Mouse (Mus musculus): Measurements from ENCODE around the gene Pkn1. TPM values are rescaled to one million over a fixed set of nuclear protein-coding genes. Genes with fewer than 3 reads are reported as not detected.

Pkn1 gene
- polyA plus RNA-seq, 1 experiment from 2014 or later: 23.3 TPM

DNA sequence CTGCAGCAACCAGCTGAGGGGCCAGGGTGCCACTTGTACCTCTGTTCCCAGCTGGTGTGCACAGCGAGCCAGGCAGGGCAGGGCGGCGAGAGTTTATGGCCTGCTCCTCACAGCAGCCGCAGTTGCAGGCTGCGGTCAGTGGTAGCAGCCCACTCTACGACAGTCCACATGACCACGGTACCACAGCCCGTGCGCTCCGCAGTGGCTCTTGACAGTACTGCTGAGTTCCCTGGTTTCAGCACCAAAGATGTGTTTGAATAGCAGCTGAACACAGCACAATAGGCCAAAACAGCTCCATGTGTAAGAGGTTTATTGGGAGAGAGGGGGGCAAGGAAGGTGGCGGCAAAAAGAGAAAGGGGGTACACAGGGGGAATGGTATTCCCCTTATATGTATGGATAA lies 51.5 kb downstream of the Pkn1 start:
- ATAC-seq (replicated peaks; ENCODE audit: low FRiP score): no peak
- H3K27me3 ChIP-seq (replicated peaks; ENCODE audit: control insufficient read depth, insufficient read depth, low read length): no peaks in the 10 kb centered on the region; the same call in 1 of the 2 replicates
- no peaks in the 10 kb centered on the region for H3K9me3 ChIP-seq (ENCODE audit: control insufficient read depth, low read length)
- DNase-seq (ENCODE audit: low spot score): no peak
- H3K36me3 ChIP-seq (ENCODE audit: control insufficient read depth, insufficient read depth, low read length): no peaks in the 10 kb centered on the region
- no peak overlapping the region for H3K4me3 ChIP-seq (ENCODE audit: low read depth, low read length)
- 94% methylated on average over 11 of the region's 11 CpGs for WGBS
- no peak overlapping the region for H3K9ac ChIP-seq (ENCODE audit: low read depth, low read length)
- no peak overlapping the region for H3K27ac ChIP-seq (ENCODE audit: low read depth, low read length)
- no peaks in the 10 kb centered on the region for H3K4me1 ChIP-seq (replicated peaks; ENCODE audit: control insufficient read depth, insufficient read depth, low read length)
- H3K4me2 ChIP-seq: no peak overlapping the region

DNA sequence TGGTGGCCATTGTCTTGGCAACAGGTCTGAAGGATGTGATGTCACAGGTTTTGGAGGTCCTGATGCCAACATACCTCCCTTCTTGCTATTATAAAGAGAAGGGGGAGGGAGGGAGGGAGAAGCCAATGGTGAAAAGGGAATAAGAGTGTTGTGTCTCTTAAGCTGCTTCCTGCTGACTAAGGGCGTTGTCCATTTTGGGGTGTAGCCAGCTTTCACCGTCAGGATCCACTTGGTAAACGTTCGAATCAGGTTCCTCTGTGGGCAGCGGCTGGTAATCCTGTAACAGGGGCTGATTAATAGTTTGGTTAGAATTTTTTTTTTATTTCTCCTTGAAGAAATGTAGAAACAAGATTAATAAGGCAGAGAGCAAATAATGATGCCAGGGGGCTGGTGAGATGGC lies 59.3 kb downstream of the Pkn1 start:
- Histone ChIP-seq H3K9ac (ENCODE audit: low read depth, low read length) (no peak overlapping the region), H3K4me3 (ENCODE audit: low read depth, low read length) (no peak overlapping the region), H3K9me3 (ENCODE audit: control insufficient read depth, low read length) (no peaks in the 10 kb centered on the region), H3K36me3 (ENCODE audit: control insufficient read depth, insufficient read depth, low read length) (no peaks in the 10 kb centered on the region), H3K4me2 (no peak overlapping the region), H3K4me1 (replicated peaks; ENCODE audit: control insufficient read depth, insufficient read depth, low read length) (no peaks in the 10 kb centered on the region), H3K27me3 (replicated peaks; ENCODE audit: control insufficient read depth, insufficient read depth, low read length) (no peaks in the 10 kb centered on the region; the same call in 1 of the 2 replicates), H3K27ac (ENCODE audit: low read depth, low read length) (no peak overlapping the region)
- ATAC-seq (replicated peaks; ENCODE audit: low FRiP score) (no peak), DNase-seq (ENCODE audit: low spot score) (no peak)
- 61% methylated on average over 5 of the region's 5 CpGs for WGBS

DNA sequence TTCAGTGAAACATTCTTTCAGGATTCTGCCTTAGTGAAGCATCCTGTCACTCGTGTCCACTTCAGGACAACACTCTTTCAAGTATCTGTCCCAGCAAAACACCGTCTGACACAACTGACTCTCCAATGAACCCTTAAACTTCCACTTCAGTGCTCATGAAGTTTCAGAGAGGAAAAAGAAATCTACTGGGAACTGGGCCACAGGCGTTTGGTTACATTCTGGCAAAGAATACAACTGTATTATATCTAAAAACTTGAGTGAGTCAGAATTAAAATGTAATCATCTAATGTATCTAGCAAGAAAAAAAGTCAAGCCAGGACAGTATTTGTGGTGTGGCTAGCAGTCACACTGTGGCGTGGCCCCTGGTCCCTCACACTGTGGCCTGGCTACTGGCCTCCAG lies 60.1 kb downstream of the Pkn1 start:
- no peaks in the 10 kb centered on the region for H3K36me3 ChIP-seq (ENCODE audit: control insufficient read depth, insufficient read depth, low read length)
- ATAC-seq (replicated peaks; ENCODE audit: low FRiP score) (no peak), DNase-seq (ENCODE audit: low spot score) (no peak)
- H3K27ac ChIP-seq (ENCODE audit: low read depth, low read length): no peak overlapping the region
- no peaks in the 10 kb centered on the region for H3K9me3 ChIP-seq (ENCODE audit: control insufficient read depth, low read length)
- no peak overlapping the region for H3K4me2 ChIP-seq
- 68% methylated on average over 4 of the region's 4 CpGs for WGBS
- no peaks in the 10 kb centered on the region; the same call in 1 of the 2 replicates for H3K27me3 ChIP-seq (replicated peaks; ENCODE audit: control insufficient read depth, insufficient read depth, low read length)
- no peak overlapping the region for H3K9ac ChIP-seq (ENCODE audit: low read depth, low read length)
- no peak overlapping the region for H3K4me3 ChIP-seq (ENCODE audit: low read depth, low read length)
- H3K4me1 ChIP-seq (replicated peaks; ENCODE audit: control insufficient read depth, insufficient read depth, low read length): no peaks in the 10 kb centered on the region

DNA sequence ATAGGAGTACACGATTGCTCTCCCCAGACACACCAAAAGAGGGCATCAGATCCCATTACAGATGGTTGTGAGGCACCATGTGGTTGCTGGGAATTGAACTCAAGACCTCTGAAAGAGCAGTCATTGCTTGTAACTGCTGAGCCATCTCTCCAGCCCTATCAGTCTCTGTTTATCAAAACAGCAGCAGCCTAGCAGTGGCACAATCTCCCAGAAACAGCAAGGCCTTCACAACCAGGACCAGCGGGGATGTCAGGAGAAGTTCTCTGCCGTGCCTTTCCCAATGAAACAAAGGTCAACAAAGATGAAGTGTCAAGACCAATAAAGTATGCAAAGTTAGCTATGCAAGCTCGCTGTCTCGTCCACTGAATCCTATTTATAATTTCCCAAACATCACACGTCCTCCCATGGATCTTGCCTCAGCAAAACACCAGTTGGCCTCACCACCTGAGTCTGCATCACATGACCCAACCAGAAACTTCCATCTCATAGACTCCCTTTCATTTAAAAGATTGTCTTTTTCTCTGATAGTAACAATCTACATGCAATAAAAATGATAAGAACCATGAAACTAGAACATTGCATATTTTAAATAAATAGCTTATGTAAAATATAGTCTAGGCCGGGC lies 66.8 kb downstream of the Pkn1 start:
- H3K27ac ChIP-seq (ENCODE audit: low read depth, low read length): no peak overlapping the region

DNA sequence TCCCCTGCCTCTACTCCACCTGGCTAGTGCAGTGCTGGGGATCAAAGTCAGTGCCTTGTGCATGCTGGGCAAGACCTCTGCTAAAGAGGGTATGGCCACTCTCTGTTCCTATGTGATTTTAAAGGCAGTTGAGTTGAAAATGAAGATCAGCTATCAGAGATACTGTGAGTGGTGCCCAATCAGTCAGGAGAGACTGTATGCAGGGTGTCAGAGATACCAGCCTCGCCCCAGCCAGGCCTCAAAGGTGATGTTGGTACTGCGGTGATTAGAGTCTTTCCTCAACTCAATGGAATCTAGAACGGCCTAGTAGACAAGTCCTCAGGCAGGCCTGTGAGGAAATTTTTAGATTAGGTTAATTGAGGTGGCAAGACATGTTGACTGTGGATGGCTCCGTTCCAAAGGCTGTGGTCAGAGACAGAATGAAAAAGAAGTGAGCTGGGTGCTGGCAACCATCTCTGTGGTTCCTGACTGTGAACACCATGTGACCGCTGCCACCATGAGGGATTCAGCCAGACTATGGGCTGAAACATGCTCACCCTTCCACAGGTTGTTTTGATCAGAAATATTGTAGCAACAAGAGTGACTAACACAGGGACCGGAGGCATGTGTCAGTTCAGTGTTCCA lies 73.2 kb downstream of the Pkn1 start:
- H3K9ac ChIP-seq (ENCODE audit: low read depth, low read length): no peak overlapping the region
- H3K27me3 ChIP-seq (replicated peaks; ENCODE audit: control insufficient read depth, insufficient read depth, low read length): no peaks in the 10 kb centered on the region
- H3K9me3 ChIP-seq (ENCODE audit: control insufficient read depth, low read length): no peaks in the 10 kb centered on the region
- H3K4me2 ChIP-seq: no peak overlapping the region
- no peak overlapping the region for H3K4me3 ChIP-seq (ENCODE audit: low read depth, low read length)
- WGBS: 77% methylated on average over 6 of the region's 6 CpGs
- DNase-seq (ENCODE audit: low spot score) (no peak), ATAC-seq (replicated peaks; ENCODE audit: low FRiP score) (peak; percentile 74)
- peaks cover 23% of the 10 kb centered on the region for H3K4me1 ChIP-seq (replicated peaks; ENCODE audit: control insufficient read depth, insufficient read depth, low read length)
- H3K36me3 ChIP-seq (ENCODE audit: control insufficient read depth, insufficient read depth, low read length): no peaks in the 10 kb centered on the region
- H3K27ac ChIP-seq (ENCODE audit: low read depth, low read length): no peak overlapping the region

More for the DNA sequence above, 66.8 kb downstream of the Pkn1 start:
- DNase-seq (ENCODE audit: low spot score): no peak
- H3K9ac ChIP-seq (ENCODE audit: low read depth, low read length): no peak overlapping the region
- no peaks in the 10 kb centered on the region for H3K36me3 ChIP-seq (ENCODE audit: control insufficient read depth, insufficient read depth, low read length)
- H3K4me2 ChIP-seq: no peak overlapping the region
- H3K4me3 ChIP-seq (ENCODE audit: low read depth, low read length): no peak overlapping the region
- 72% methylated on average over 7 of the region's 7 CpGs for WGBS
- no peaks in the 10 kb centered on the region; the same call in 1 of the 2 replicates for H3K4me1 ChIP-seq (replicated peaks; ENCODE audit: control insufficient read depth, insufficient read depth, low read length)
- H3K9me3 ChIP-seq (ENCODE audit: control insufficient read depth, low read length): no peaks in the 10 kb centered on the region
- no peaks in the 10 kb centered on the region for H3K27me3 ChIP-seq (replicated peaks; ENCODE audit: control insufficient read depth, insufficient read depth, low read length)
- peak; percentile 83 for ATAC-seq (replicated peaks; ENCODE audit: low FRiP score)

DNA sequence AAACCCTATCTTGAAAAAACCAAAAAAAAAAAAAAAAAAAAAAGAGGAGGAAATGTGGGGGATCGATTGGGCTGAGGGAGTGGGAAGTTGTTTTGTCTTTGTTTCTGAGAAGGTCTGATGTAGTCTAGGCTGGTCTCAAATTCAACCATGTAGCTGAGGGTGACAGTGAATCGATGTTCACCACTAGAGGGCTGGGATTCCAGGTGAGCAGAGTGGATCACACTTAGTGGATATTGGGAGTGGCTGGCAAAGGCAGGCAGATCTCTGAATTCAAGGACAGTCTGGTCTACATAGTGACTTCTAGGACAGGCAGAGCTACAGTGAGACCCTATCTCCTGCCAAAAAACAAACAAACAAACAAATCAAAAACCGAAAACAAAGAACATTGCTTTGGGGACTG lies 74.2 kb downstream of the Pkn1 start:
- no peak overlapping the region for H3K4me2 ChIP-seq
- H3K9ac ChIP-seq (ENCODE audit: low read depth, low read length): no peak overlapping the region
- peaks cover 23% of the 10 kb centered on the region for H3K4me1 ChIP-seq (replicated peaks; ENCODE audit: control insufficient read depth, insufficient read depth, low read length)
- no peaks in the 10 kb centered on the region for H3K27me3 ChIP-seq (replicated peaks; ENCODE audit: control insufficient read depth, insufficient read depth, low read length)
- H3K9me3 ChIP-seq (ENCODE audit: control insufficient read depth, low read length): no peaks in the 10 kb centered on the region
- no peak overlapping the region for H3K4me3 ChIP-seq (ENCODE audit: low read depth, low read length)
- H3K27ac ChIP-seq (ENCODE audit: low read depth, low read length): no peak overlapping the region
- H3K36me3 ChIP-seq (ENCODE audit: control insufficient read depth, insufficient read depth, low read length): no peaks in the 10 kb centered on the region
- 37% methylated on average over 3 of the region's 3 CpGs for WGBS
- ATAC-seq (replicated peaks; ENCODE audit: low FRiP score): no peak
- no peak for DNase-seq (ENCODE audit: low spot score)

DNA sequence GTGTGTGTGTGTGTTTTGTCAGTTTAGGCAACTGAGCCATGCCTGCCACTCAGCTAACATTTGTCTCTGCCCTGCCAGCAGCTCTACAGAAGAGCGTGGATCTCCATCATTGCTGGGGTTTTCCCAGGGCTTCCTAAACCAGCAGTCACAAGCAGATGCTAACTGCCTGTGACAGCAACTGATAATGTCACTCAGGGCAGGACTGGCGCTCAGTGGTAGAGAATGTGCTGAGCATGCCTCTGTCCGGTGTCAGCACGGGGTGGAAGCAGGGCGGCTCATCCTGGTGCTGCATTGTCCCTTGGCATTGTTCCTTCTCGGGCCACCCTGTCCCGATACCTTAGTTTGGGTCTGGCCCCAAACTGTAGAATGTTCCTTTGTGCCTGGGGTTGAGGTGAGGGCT lies 75.4 kb downstream of the Pkn1 start:
- Histone ChIP-seq H3K36me3 (ENCODE audit: control insufficient read depth, insufficient read depth, low read length) (no peaks in the 10 kb centered on the region), H3K4me2 (no peak overlapping the region), H3K9ac (ENCODE audit: low read depth, low read length) (no peak overlapping the region), H3K27me3 (replicated peaks; ENCODE audit: control insufficient read depth, insufficient read depth, low read length) (no peaks in the 10 kb centered on the region), H3K4me1 (replicated peaks; ENCODE audit: control insufficient read depth, insufficient read depth, low read length) (peaks cover 23% of the 10 kb centered on the region), H3K4me3 (ENCODE audit: low read depth, low read length) (no peak overlapping the region), H3K9me3 (ENCODE audit: control insufficient read depth, low read length) (no peaks in the 10 kb centered on the region), H3K27ac (ENCODE audit: low read depth, low read length) (0 out of 2 replicates have a peak overlapping the region, but pooled peaks have one; percentile 2)
- 71% methylated on average over 7 of the region's 7 CpGs for WGBS
- ATAC-seq (replicated peaks; ENCODE audit: low FRiP score) (peak; percentile 58), DNase-seq (ENCODE audit: low spot score) (no peak)

DNA sequence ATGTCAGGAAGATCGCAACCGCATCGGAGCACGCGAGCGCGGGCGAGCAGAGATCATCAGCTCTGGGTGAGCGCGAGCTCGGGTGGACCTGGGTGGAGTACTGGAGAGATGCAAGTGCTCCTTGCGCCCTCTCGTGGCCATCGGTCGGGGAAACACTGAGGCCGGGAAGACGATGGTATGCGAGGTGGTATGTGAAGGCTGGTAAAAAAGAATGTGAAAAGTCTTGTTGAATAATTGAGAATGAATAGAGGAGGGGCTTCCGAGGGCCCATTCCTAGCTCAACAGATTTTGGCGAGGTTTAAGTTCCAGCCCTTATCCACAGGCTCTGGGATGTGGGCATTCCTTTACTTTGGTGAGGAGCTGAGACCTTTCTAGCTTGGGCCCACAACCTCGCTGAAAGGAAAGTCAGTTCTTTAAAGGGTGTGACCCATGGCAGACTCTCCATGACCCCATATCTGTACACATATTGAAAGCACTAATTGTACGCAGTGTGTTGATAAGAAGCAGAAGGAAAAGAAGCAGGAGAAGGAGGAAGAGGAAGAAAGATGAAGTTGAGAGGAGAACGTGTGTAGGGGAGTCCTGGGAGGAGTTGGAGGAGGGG lies 76.5 kb downstream of the Pkn1 start:
- WGBS: 6% methylated on average over 23 of the region's 23 CpGs
- peak; percentile 85 for ATAC-seq (replicated peaks; ENCODE audit: low FRiP score)
- peak overlapping the region; percentile 43 for H3K4me3 ChIP-seq (ENCODE audit: low read depth, low read length)
- peak overlapping the region; percentile 80 for H3K4me2 ChIP-seq
- 0 out of 2 replicates have a peak overlapping the region, but pooled peaks have one; percentile 2 for H3K27ac ChIP-seq (ENCODE audit: low read depth, low read length)
- peaks cover 23% of the 10 kb centered on the region for H3K4me1 ChIP-seq (replicated peaks; ENCODE audit: control insufficient read depth, insufficient read depth, low read length)
- peak; percentile 77 for DNase-seq (ENCODE audit: low spot score)
- H3K9me3 ChIP-seq (ENCODE audit: control insufficient read depth, low read length): no peaks in the 10 kb centered on the region
- H3K36me3 ChIP-seq (ENCODE audit: control insufficient read depth, insufficient read depth, low read length): no peaks in the 10 kb centered on the region
- no peaks in the 10 kb centered on the region for H3K27me3 ChIP-seq (replicated peaks; ENCODE audit: control insufficient read depth, insufficient read depth, low read length)
- H3K9ac ChIP-seq (ENCODE audit: low read depth, low read length): peak overlapping the region; percentile 58
